ENCODE assay signal across 8 mouse cellular contexts in genomic region chr3:30601175-30601574, GRCm38 (mm10). TPM values are rescaled to one million over a fixed set of nuclear protein-coding genes. Genes with fewer than 3 reads are reported as not detected.
DNase-seq lines count a peak whose midpoint lies in the region; ATAC-seq and TF ChIP-seq lines count a peak whose summit lies in the region.

No protein-coding gene starts in this region.

- no peak overlapping the region; the same call in 1 of the 2 replicates for H3K27ac ChIP-seq in bone marrow, adult 2 months (ENCODE audit: control insufficient read depth, insufficient read depth, low read depth, low read length, poor library complexity)
- no peak overlapping the region; the same call in 1 of the 2 replicates for H3K27ac ChIP-seq in embryonic fibroblast, embryonic 13.5 days (ENCODE audit: insufficient read depth, low read length)
- peak overlapping the region; percentile 86 for H3K27ac ChIP-seq in heart, embryonic 12.5 days (ENCODE audit: poor library complexity, severe bottlenecking)
- H3K27ac ChIP-seq in kidney, embryonic 16.5 days (ENCODE audit: low read length): peak overlapping the region; percentile 86
- no peak overlapping the region for H3K27ac ChIP-seq in liver, adult 2 months (replicated peaks; ENCODE audit: insufficient read depth, low read depth, low read length)

- no peaks in the 10 kb centered on the region for H3K9me3 ChIP-seq in heart, embryonic 12.5 days (replicated peaks)
- H3K9me3 ChIP-seq in kidney, embryonic 16.5 days (ENCODE audit: low read length): no peaks in the 10 kb centered on the region

- peak overlapping the region; percentile 88 for H3K4me2 ChIP-seq in heart, embryonic 12.5 days
- H3K4me2 ChIP-seq in kidney, embryonic 16.5 days (replicated peaks; ENCODE audit: low read depth, low read length): peak overlapping the region; percentile 93

- no peak for TF ChIP-seq CTCF in bone marrow, adult 2 months (IDR thresholded peaks at IDR 0.05; ENCODE audit: control insufficient read depth, insufficient read depth, low read length)
- no peak for TF ChIP-seq CTCF in embryonic fibroblast, embryonic 13.5 days (IDR thresholded peaks at IDR 0.05; ENCODE audit: borderline replicate concordance, insufficient read depth, low read length)
- TF ChIP-seq CTCF in liver, adult 2 months (IDR thresholded peaks at IDR 0.05; ENCODE audit: low read depth, low read length): no peak

- peaks cover 12% of the 10 kb centered on the region for H3K27me3 ChIP-seq in heart, embryonic 12.5 days (replicated peaks)
- 0 out of 2 replicates have a peak, but pooled peaks cover 12% of the 10 kb centered on the region for H3K27me3 ChIP-seq in kidney, embryonic 16.5 days (ENCODE audit: insufficient read depth, low read length)
- no peaks in the 10 kb centered on the region for H3K27me3 ChIP-seq in liver, adult 2 months (ENCODE audit: control insufficient read depth, insufficient read depth, low read length)

- no peak overlapping the region for H3K9ac ChIP-seq in heart, embryonic 12.5 days
- H3K9ac ChIP-seq in kidney, embryonic 16.5 days (replicated peaks; ENCODE audit: low read length): no peak overlapping the region
- no peak overlapping the region for H3K9ac ChIP-seq in liver, adult 2 months (ENCODE audit: low read depth, low read length)

- ATAC-seq in heart, embryonic 12.5 days (ENCODE audit: insufficient number of reproducible peaks, low FRiP score): peak; percentile 26
- ATAC-seq in kidney, embryonic 16.5 days (ENCODE audit: low FRiP score, low TSS enrichment): peak; percentile 20; the same call in 1 of the 2 replicates
- peak; percentile 15; the same call in 1 of the 2 replicates for ATAC-seq in monocyte, adult 5-6 weeks (replicated peaks; ENCODE audit: insufficient number of reproducible peaks, low FRiP score, low TSS enrichment, poor library complexity, severe bottlenecking)

- no peak for TF ChIP-seq POLR2A in bone marrow, adult 2 months (IDR thresholded peaks at IDR 0.05; ENCODE audit: borderline replicate concordance, control insufficient read depth, low read depth, low read length)
- 0 out of 2 replicates have a peak, but pooled peaks have one; percentile 21 for TF ChIP-seq POLR2A in embryonic fibroblast, embryonic 13.5 days (IDR thresholded peaks at IDR 0.05; ENCODE audit: low read depth, low read length)
- TF ChIP-seq POLR2A in liver, adult 2 months (IDR thresholded peaks at IDR 0.05; ENCODE audit: extremely low read depth, insufficient read depth, low read length): no peak

- WGBS in bone marrow, adult 2 months: under 1% methylated on average over 17 of the region's 17 CpGs
- WGBS in heart, embryonic 12.5 days: under 1% methylated on average over 17 of the region's 17 CpGs
- under 1% methylated on average over 17 of the region's 17 CpGs for WGBS in kidney, embryonic 16.5 days
- WGBS in liver, adult 2 months: under 1% methylated on average over 17 of the region's 17 CpGs

- peaks cover 15% of the 10 kb centered on the region for H3K36me3 ChIP-seq in heart, embryonic 12.5 days
- H3K36me3 ChIP-seq in kidney, embryonic 16.5 days (ENCODE audit: insufficient read depth, low read length): peaks cover 8% of the 10 kb centered on the region; the same call in 1 of the 2 replicates
- peaks cover 2% of the 10 kb centered on the region; the same call in 1 of the 2 replicates for H3K36me3 ChIP-seq in liver, adult 2 months (ENCODE audit: control insufficient read depth, insufficient read depth, low read length)

- H3K4me3 ChIP-seq in bone marrow, adult 2 months (replicated peaks; ENCODE audit: control insufficient read depth, low read depth, low read length): peak overlapping the region; percentile 71
- peak overlapping the region; percentile 66 for H3K4me3 ChIP-seq in embryonic fibroblast, embryonic 13.5 days (ENCODE audit: insufficient read depth, low read length)
- peak overlapping the region; percentile 55 for H3K4me3 ChIP-seq in heart, embryonic 12.5 days
- peak overlapping the region; percentile 55 for H3K4me3 ChIP-seq in kidney, embryonic 16.5 days (ENCODE audit: low read length)
- H3K4me3 ChIP-seq in liver, adult 2 months (ENCODE audit: insufficient read depth, low read depth, low read length): peak overlapping the region; percentile 88; the same call in 1 of the 2 replicates

- no peaks in the 10 kb centered on the region for H3K4me1 ChIP-seq in bone marrow, adult 2 months (ENCODE audit: control insufficient read depth, insufficient read depth, low read length)
- no peaks in the 10 kb centered on the region for H3K4me1 ChIP-seq in embryonic fibroblast, embryonic 13.5 days (ENCODE audit: control insufficient read depth, insufficient read depth, low read length)
- peaks cover 12% of the 10 kb centered on the region for H3K4me1 ChIP-seq in heart, embryonic 12.5 days (replicated peaks)
- H3K4me1 ChIP-seq in kidney, embryonic 16.5 days (ENCODE audit: insufficient read depth, low read length): peaks cover 19% of the 10 kb centered on the region
- peaks cover 4% of the 10 kb centered on the region; the same call in 1 of the 2 replicates for H3K4me1 ChIP-seq in liver, adult 2 months (ENCODE audit: control insufficient read depth, insufficient read depth, low read length)

- DNase-seq in CD4-positive helper T cell, adult 2 months (ENCODE audit: low read depth, low spot score): peak; percentile 94
- DNase-seq in liver, adult 2 months (ENCODE audit: extremely low read depth, low read depth, low spot score): peak; percentile 85
- DNase-seq in spleen, postnatal 36 days (ENCODE audit: low spot score in 2 of 2): peak; percentile 84 to 94

- H3K79me2 ChIP-seq in liver, adult 2 months (ENCODE audit: control insufficient read depth, insufficient read depth, low read length): peaks cover 6% of the 10 kb centered on the region; the same call in 1 of the 2 replicates

RNA-seq across cellular contexts. Expression of gene Mynn, which starts 0.7 kb away (rescaled TPM):
- 5.0 and 9.7 TPM in 2 replicates for polyA plus RNA-seq in bone marrow, adult 2 months (2011; ENCODE audit: insufficient read depth, insufficient read length, low replicate concordance, missing spikeins)
- polyA plus RNA-seq in embryonic fibroblast, embryonic 13.5 days (2011; ENCODE audit: insufficient read length, low read depth, missing spikeins): 22.9 and 24.3 TPM in 2 replicates
- 23.2 and 25.0 TPM in 2 replicates for polyA plus RNA-seq in heart, embryonic 12.5 days (2016; fragmentation: Nextera tagmentation; extraction: Ambion mirVana)
- 41.9 and 42.6 TPM in 2 replicates for polyA plus RNA-seq in kidney, embryonic 16.5 days (2015; fragmentation: Nextera tagmentation; extraction: Ambion mirVana)
- total RNA-seq in liver, adult 2 months (2014; rRNA removed): 8.8 and 10.5 TPM in 2 replicates
- polyA plus RNA-seq in liver, adult 2 months (2012; rRNA removed): 3.3 and 5.1 TPM in 2 replicates
- 32.7 to 46.4 TPM (median 44.5 TPM) in 3 replicates for total RNA-seq in monocyte, adult 5-6 weeks (2017)

RNA-seq across cellular contexts. Expression of gene Actrt3, which starts 1.4 kb away (rescaled TPM):
- not detected in 2 replicates for polyA plus RNA-seq in bone marrow, adult 2 months (2011; ENCODE audit: insufficient read depth, insufficient read length, low replicate concordance, missing spikeins)
- polyA plus RNA-seq in embryonic fibroblast, embryonic 13.5 days (2011; ENCODE audit: insufficient read length, low read depth, missing spikeins): not detected in 2 replicates
- polyA plus RNA-seq in heart, embryonic 12.5 days (2016; fragmentation: Nextera tagmentation; extraction: Ambion mirVana): not detected in 2 replicates
- polyA plus RNA-seq in kidney, embryonic 16.5 days (2015; fragmentation: Nextera tagmentation; extraction: Ambion mirVana): 0.07 TPM in 1 of 2 replicates, not detected in the other
- 0.07 TPM in 1 of 2 replicates, not detected in the other for total RNA-seq in liver, adult 2 months (2014; rRNA removed)
- polyA plus RNA-seq in liver, adult 2 months (2012; rRNA removed): 0.04 TPM in 1 of 2 replicates, not detected in the other
- total RNA-seq in monocyte, adult 5-6 weeks (2017): 1.1 TPM in 1 of 3 replicates, not detected in the others

RNA-seq across cellular contexts. Expression of gene Lrriq4, which starts 43.1 kb away (rescaled TPM):
- not detected in 2 replicates for polyA plus RNA-seq in bone marrow, adult 2 months (2011; ENCODE audit: insufficient read depth, insufficient read length, low replicate concordance, missing spikeins)
- not detected in 2 replicates for polyA plus RNA-seq in embryonic fibroblast, embryonic 13.5 days (2011; ENCODE audit: insufficient read length, low read depth, missing spikeins)
- polyA plus RNA-seq in heart, embryonic 12.5 days (2016; fragmentation: Nextera tagmentation; extraction: Ambion mirVana): 0.15 TPM in 1 of 2 replicates, not detected in the other
- polyA plus RNA-seq in kidney, embryonic 16.5 days (2015; fragmentation: Nextera tagmentation; extraction: Ambion mirVana): 0.11 and 0.18 TPM in 2 replicates
- not detected in 2 replicates for total RNA-seq in liver, adult 2 months (2014; rRNA removed)
- polyA plus RNA-seq in liver, adult 2 months (2012; rRNA removed): not detected in 2 replicates
- total RNA-seq in monocyte, adult 5-6 weeks (2017): not detected in 3 replicates

RNA-seq across cellular contexts. Expression of gene Lrrc34, which starts 46.5 kb away (rescaled TPM):
- 2.1 TPM in 1 of 2 replicates, not detected in the other for polyA plus RNA-seq in bone marrow, adult 2 months (2011; ENCODE audit: insufficient read depth, insufficient read length, low replicate concordance, missing spikeins)
- polyA plus RNA-seq in embryonic fibroblast, embryonic 13.5 days (2011; ENCODE audit: insufficient read length, low read depth, missing spikeins): not detected in 2 replicates
- 0.49 and 0.62 TPM in 2 replicates for polyA plus RNA-seq in heart, embryonic 12.5 days (2016; fragmentation: Nextera tagmentation; extraction: Ambion mirVana)
- 2.4 and 2.9 TPM in 2 replicates for polyA plus RNA-seq in kidney, embryonic 16.5 days (2015; fragmentation: Nextera tagmentation; extraction: Ambion mirVana)
- 0.09 TPM in 1 of 2 replicates, not detected in the other for total RNA-seq in liver, adult 2 months (2014; rRNA removed)
- not detected in 2 replicates for polyA plus RNA-seq in liver, adult 2 months (2012; rRNA removed)
- not detected in 3 replicates for total RNA-seq in monocyte, adult 5-6 weeks (2017)

RNA-seq across cellular contexts. Expression of gene Mecom, which starts 53.4 kb away (rescaled TPM):
- 0.70 and 1.4 TPM in 2 replicates for polyA plus RNA-seq in bone marrow, adult 2 months (2011; ENCODE audit: insufficient read depth, insufficient read length, low replicate concordance, missing spikeins)
- polyA plus RNA-seq in embryonic fibroblast, embryonic 13.5 days (2011; ENCODE audit: insufficient read length, low read depth, missing spikeins): 59.6 and 74.4 TPM in 2 replicates
- polyA plus RNA-seq in heart, embryonic 12.5 days (2016; fragmentation: Nextera tagmentation; extraction: Ambion mirVana): 38.7 and 43.8 TPM in 2 replicates
- polyA plus RNA-seq in kidney, embryonic 16.5 days (2015; fragmentation: Nextera tagmentation; extraction: Ambion mirVana): 78.3 and 80.4 TPM in 2 replicates
- 1.4 and 3.0 TPM in 2 replicates for total RNA-seq in liver, adult 2 months (2014; rRNA removed)
- polyA plus RNA-seq in liver, adult 2 months (2012; rRNA removed): 0.26 and 0.39 TPM in 2 replicates
- not detected in 3 replicates for total RNA-seq in monocyte, adult 5-6 weeks (2017)

Comparison
In these comparisons a context has a peak if more than half of its experiments do, and no peak if none do; other contexts are left out.
1. H3K27ac ChIP-seq: peak in heart, embryonic 12.5 days (single experiment) and kidney, embryonic 16.5 days (single experiment); none in bone marrow, adult 2 months (single experiment), embryonic fibroblast, embryonic 13.5 days (single experiment) and liver, adult 2 months (single experiment).
2. Peak in every context shown above with its lines, with median percentiles within 50 percentile points of each other: DNase-seq, H3K4me3 ChIP-seq and ATAC-seq.